Mouse (Mus musculus): ENCODE data around the gene 9930022D16Rik.

The 9930022D16Rik gene

DNA sequence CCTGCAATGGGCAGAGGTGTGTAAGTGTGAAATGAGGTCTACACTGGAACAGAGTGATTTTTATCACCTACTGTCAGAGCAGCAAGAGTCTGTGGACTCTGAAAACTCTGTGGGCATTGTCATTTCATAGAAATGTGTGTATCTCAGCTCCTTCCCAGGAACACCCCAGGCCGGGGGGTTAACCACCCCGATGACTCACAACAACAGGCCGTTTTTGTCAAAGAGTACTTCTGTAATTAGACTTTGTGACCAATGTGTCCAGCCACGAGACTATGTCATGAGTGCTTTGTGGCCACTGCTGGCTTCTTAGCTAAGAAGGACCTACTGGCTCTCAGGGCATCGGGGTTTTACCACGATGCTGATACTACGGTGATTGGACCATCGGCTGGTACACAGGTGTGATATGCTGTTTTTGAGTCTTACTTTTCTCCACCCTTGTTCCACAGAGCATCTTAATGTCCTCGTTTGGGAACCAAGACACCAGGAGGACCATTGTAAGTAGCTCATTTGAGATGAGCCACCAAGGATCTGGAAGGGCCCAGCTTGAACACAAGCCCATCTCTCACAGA, 3.8 kb downstream of the 9930022D16Rik start:
- no peak for DNase-seq

DNA sequence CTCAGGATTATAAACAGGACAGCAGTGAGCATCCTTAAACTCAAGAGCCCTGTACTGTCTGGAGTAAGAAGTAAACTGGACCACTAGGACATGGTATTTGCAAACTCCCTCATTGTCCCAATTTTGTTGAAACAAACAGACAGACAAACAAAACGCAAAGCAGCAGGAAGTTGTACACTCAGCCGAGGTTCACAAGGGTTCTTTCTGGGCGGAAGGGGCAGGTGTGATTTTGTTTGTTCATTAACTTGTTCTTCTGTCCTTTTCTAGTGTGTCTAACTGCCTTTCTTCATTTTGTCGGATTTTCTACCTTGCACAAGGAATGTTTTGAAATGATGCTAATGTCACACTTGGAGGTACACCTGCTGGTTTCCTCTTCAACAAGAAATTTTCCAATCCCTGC, 5.7 kb downstream of the 9930022D16Rik start:
- DNase-seq: no peak

DNA sequence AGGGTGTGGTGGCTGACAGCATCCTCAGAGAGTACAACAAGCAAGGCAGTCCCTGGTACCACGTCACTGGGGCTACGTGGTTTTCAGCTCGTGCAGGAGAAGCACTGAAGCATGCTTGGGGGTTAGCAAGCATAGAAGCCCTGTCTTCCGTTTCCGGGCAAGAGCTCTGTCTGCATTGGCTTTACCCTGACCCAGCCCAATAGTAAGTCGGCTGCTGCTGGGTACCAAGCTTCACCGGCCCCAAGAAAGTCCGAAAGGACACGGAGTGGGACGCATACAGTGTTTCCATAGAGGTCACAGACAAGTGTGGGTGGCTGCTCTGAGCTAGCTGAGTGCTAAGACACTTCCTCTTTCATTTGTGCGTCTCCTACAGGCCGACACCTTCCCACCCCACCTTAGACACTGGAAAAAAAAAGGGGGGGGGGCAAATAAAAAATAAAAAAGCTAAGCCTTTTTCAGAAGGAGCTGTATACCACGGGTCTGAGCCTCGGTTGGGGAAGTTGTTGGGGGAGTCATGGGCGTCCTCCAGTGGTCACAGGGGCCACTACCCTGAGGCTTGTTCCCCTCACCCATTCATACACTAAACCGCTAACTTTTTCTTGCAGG, 6.3 kb downstream of the 9930022D16Rik start:
- peak; percentile 70 to 79 for DNase-seq

DNA sequence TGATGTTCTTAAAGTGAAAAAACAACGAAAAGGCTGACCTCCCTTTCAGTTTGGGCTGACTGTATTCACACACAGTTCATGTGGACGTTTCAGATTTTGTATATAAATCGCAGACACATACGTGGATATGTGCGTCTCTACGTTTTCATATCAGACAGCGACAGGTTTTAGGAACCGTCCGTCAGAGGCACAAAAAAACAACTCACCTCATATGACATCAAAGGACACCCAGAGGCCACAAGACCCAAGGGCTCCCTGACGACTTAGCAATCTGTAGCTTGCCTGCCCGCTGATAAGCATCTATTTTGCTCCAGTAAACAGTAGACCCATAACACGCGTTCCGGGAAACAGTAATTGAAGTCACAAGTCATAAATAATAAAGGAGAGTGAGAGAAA, 6.8 kb downstream of the 9930022D16Rik start:
- DNase-seq: no peak

DNA sequence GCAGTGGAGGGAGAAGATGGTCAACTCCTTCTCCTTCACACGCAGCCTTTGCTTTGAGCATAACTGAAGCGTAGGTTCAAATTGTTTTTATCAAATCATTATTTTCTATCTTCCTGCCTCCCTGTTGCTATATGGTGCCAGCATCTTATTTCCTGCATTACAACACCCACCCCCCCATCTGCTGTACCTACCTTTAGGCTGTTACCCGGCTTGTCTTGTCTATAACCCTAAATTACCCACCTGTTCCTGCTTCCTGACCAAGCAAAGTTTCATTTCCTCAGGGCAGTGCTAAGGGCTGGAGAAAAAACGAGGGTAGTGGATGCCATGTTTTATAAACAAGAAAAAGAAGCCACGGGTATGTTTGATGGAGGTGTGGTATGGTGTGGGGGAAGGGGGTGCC, 7.5 kb downstream of the 9930022D16Rik start:
- DNase-seq: no peak

DNA sequence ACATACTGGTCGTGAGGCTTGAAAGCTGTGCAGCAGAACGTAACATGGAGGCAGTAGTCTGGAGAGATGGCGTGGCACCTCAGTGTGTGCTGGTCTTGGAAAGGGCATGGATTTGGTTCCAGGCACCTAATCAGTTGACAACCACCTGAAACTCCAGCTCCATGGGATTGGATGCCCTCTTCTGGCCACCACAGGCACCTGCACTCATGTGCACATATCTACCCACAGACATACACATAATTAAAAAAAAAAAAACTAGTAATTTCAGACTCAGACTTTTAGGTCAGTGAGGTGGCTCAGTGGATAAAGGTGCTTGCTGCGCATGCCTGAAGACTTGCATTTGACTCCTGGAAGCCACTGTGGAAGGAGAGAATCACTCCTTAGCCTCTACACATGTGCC, 8.5 kb downstream of the 9930022D16Rik start:
- DNase-seq: no peak

GRCm38 (mm10) chr11:109423294-109423693, 9.6 kb downstream of the 9930022D16Rik start:
- DNase-seq: no peak

DNA sequence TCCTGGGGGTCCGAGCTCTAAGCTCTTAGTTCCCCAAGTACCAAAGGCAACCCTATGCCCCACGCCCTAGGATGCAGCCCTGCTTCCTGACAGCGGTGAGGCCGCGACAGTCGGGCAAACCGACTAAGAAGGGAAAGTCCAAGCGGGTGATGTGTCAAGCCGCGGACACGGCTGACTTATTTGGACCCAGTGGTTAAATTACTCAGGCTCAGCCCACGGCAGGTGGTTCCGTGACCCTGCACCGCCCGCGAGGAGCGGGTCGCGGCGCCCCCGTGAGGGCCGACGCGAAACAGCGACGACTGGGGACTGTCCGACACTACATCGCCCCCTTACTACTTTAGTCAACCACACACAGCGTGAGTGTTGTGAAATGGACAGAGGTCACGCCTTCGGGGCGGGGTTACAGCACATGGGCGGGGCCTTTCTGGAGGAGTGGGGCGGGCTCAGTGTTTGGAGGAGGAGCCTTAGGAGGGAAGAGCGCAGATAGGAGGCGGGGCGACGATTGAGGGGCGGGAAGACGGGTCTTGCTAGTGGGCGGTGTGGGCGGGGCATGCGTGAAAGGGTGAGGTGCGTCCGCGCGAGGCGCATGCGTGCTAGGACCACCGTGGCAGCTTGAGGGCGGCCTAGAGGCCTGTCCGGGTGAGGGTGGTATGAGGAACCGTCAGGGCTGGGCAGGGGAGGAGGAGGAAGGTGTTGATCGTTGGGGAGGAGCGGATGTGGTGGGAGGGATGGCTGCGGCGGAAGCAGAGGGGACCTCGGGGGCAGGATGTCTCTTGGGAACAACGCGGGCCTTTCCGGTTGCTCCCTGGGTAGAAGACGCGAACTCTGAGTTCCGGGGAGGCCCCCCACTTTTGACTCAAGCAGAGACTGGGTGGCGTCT, 11.9 kb downstream of the 9930022D16Rik start, which contains the start of gene Amz2:
Gene Amz2, plus strand, starts transcription at position 555 of the 880 bp plus-strand sequence.
- DNase-seq: peak; percentile 99 to 100

DNA sequence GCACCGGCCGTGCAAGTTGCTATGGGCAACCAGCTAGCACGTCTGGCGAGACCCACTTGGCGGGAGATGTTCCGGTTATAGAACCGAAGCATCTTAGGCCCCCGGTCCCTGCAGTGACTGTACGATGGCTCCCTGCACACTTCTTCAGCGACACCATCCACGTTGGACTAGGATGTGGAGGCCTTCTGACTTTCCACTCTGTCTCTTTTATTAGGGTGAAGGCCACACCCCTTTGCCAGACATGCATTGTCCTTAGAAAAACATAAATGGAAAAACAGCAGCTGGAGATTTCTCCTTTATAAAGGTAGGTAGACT, 12.5 kb downstream of the 9930022D16Rik start:
- DNase-seq: no peak

- no peak for DNase-seq
These were observed 13.6 kb downstream of the 9930022D16Rik start for GRCm38 (mm10) chr11:109427353-109427752.

GRCm38 (mm10) chr11:109434233-109434798, 20.6 kb downstream of the 9930022D16Rik start:
- DNase-seq: no peak

DNA sequence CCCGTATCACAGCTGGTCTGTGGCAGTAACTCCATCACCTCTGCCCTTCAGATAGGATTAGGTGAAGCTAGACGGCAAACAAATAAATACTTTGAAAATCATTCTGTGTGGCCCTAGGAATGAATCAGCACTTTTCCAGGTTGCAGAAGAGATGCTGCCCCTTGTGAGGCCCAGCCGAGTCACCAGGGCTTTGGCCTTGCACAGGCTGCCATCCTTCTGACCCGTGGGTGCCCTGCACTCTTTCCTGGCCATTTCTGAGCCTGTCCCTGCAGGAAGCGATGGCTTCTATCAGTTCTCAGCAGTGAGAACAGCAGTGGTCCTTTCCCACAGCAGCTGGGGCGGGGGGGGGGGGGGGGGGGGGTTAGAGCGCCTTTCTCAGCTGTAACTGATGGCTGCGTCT, 23.2 kb downstream of the 9930022D16Rik start:
- no peak for DNase-seq

- no peak for DNase-seq
These were observed 25.5 kb downstream of the 9930022D16Rik start for GRCm38 (mm10) chr11:109439209-109439608.

DNA sequence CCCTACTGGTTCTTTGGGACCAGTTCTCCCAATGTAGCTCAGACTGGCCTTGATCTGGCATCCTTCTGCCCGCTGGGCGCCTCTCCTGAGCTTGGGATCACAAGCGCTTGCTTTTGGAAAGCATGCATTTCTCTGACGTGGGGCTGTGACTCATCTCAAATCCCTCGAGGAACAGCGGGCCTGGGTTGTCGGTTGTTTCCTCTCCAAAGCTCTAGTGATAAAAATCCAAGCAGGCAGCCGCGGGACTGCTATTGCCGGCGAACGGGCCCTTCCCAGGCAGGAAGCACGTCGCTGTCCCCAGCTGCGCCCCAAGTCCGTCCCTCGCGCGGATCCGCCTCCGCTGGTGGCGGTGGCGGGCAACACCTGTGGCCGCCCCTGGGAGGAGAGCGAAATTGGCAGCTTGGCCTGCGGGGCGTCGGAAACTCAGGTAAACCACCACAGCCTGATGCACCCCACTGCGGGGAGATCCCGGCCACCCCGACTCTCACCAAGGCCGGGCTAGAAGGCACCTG, 26.2 kb downstream of the 9930022D16Rik start:
- DNase-seq: peak; percentile 82 to 87

- DNase-seq: no peak
These were observed 26.9 kb downstream of the 9930022D16Rik start for GRCm38 (mm10) chr11:109440641-109441040.

DNA sequence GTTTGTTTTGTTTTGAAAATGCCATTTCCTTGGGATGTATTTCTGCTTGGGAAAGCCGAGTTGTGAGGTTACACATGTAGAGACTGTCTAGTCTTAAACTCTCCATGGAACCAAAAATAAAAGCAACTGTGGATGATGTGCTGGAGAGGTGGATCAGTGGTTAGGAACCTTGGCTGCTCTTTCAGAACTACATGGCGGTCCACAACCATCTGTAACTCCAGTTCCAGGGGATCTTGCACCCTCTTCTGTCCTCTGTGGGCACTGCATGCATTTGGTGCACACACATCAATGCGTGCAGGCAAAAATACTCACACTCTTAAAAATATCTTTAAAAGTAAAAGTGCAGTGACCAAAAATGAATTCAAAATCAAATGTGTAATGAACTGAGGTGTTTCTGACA, 27.4 kb downstream of the 9930022D16Rik start:
- DNase-seq: peak; percentile 57 to 64

GRCm38 (mm10) chr11:109442166-109442730, 28.5 kb downstream of the 9930022D16Rik start:
- no peak for DNase-seq

DNA sequence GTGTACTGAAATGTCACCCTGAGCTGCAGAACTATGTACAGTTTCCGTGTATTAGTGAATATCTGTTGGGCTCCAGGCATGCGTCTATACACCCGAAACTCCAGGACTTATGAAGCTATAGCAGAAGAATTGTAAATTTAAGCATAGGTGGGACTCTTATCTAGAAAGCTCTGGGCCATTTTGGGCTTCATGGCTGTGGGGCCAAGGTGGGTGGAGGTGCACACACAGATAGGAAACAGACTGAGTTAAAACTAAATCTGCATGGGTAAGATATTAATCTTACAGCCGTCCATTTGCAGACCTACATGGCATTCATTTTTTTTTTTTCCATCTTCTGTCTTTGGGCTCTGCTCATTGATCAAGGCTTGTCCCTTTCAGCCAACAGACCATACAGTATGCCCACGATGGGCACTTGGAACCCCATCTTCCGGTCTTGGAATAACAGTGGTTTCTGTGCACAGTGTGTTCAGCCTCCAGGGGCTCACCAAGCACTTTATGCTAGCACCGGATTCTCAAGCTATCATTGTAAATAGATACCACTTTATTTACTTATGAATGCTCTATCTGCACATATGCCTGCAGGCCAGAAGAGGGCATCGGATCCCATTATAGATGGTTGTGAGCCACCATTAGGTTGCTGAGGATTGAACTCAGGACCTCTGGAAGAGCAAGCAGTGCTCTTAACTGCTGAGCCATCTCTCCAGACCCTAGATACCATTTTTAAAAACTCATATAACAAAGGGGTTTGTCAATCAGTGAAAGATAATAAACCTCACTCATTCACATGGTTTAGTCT, 29.9 kb downstream of the 9930022D16Rik start:
- no peak for DNase-seq

DNA sequence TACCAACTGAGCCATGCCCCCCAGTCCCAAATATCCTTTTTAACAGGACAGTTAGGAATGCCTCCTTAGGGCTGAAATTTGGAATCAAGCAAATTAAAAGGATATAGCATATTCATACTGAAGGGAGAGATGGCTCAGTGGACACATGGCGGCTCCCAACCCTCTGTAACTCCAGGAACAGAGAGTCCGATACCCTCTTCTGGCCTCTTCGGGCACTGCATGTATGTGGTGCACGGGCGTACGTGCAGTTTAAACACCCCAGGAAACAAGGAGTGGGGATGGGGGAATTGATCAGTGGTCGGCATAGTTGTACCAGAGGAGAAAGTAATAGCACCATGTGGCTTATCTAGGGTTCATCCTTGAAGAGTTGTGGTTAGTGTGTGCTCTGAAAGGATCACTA, 30.9 kb downstream of the 9930022D16Rik start:
- peak; percentile 61 to 63 for DNase-seq

- no peak for DNase-seq
These were observed 31.8 kb downstream of the 9930022D16Rik start for GRCm38 (mm10) chr11:109445438-109446035.

GRCm38 (mm10) chr11:109451169-109451568, 37.5 kb downstream of the 9930022D16Rik start:
- no peak for DNase-seq

- DNase-seq: no peak
These were observed 42.5 kb downstream of the 9930022D16Rik start for GRCm38 (mm10) chr11:109456261-109456660.

Measured in thymus, postnatal 36 days (tissue).